Mouse (Mus musculus): ENCODE data around the gene Adh7. TPM values are rescaled to one million over a fixed set of nuclear protein-coding genes. Genes with fewer than 3 reads are reported as not detected.

Adh7 gene
- polyA plus RNA-seq, 1 experiment from 2014 or later, result 0.41 TPM

DNA sequence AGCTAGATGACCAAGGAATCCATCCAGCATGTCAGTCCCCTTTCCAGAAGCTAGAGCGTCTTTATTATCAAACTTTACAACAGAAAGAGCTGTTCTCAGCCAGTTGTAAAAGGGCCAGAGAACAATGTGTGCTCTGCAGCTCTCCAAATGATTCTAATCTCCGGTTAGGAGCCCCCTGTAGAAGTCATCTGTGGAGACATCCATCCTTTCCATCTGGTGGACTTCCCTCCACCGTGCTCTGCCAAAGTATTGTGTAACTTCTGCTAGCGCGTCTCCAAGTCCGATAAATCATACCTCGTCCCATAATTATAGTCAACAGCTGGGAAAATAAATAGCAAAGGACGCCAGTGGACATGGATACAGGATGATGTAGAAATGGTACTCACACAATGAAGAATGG is 31.2 kb downstream of the Adh7 start:
- 86% methylated on average over 8 of the region's 8 CpGs for WGBS
- H3K36me3 ChIP-seq (ENCODE audit: control insufficient read depth, insufficient read depth, low read length), result no peaks in the 10 kb centered on the region
- no peak overlapping the region for H3K27ac ChIP-seq (ENCODE audit: low read length)
- no peak overlapping the region for H3K4me2 ChIP-seq (replicated peaks; ENCODE audit: low read depth, low read length)
- H3K4me1 ChIP-seq (ENCODE audit: control insufficient read depth, insufficient read depth, low read length), result no peaks in the 10 kb centered on the region
- H3K9me3 ChIP-seq (ENCODE audit: control insufficient read depth, low read depth, low read length), result no peaks in the 10 kb centered on the region
- no peak for ATAC-seq (ENCODE audit: insufficient number of reproducible peaks, insufficient read depth, low FRiP score, low read depth)
- no peak overlapping the region for H3K9ac ChIP-seq (replicated peaks; ENCODE audit: low read depth, low read length)
- H3K27me3 ChIP-seq (ENCODE audit: control insufficient read depth, insufficient read depth, low read length), result no peaks in the 10 kb centered on the region
- no peak overlapping the region for H3K4me3 ChIP-seq (ENCODE audit: low read depth, low read length)

DNA sequence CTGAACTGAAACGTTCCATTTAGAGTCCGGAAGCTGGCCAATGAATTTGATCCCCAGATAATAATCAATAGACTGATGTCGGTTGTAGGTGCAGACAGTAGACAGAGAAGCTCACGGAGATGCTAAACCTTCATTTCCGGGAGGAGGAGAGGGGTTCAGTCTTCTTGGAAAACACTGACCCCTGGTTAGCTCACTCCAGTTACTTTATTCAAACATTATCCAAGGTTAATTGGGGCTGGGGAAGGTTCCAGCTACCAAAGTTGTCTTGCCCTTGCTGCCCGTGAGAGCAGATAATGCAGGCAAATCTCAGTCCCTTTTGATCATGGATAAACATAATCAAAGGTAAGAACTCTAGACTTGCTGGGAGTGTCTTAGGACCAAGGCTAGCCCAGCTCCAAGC is 33.6 kb downstream of the Adh7 start:
- Histone ChIP-seq H3K27ac (ENCODE audit: low read length) (no peak overlapping the region), H3K9me3 (ENCODE audit: control insufficient read depth, low read depth, low read length) (no peaks in the 10 kb centered on the region), H3K9ac (replicated peaks; ENCODE audit: low read depth, low read length) (no peak overlapping the region), H3K4me2 (replicated peaks; ENCODE audit: low read depth, low read length) (no peak overlapping the region), H3K4me1 (ENCODE audit: control insufficient read depth, insufficient read depth, low read length) (no peaks in the 10 kb centered on the region), H3K4me3 (ENCODE audit: low read depth, low read length) (no peak overlapping the region), H3K27me3 (ENCODE audit: control insufficient read depth, insufficient read depth, low read length) (no peaks in the 10 kb centered on the region), H3K36me3 (ENCODE audit: control insufficient read depth, insufficient read depth, low read length) (no peaks in the 10 kb centered on the region)
- whole genome bisulfite sequencing, result 82% methylated on average over 6 of the region's 6 CpGs
- ATAC-seq (ENCODE audit: insufficient number of reproducible peaks, insufficient read depth, low FRiP score, low read depth), result no peak

DNA sequence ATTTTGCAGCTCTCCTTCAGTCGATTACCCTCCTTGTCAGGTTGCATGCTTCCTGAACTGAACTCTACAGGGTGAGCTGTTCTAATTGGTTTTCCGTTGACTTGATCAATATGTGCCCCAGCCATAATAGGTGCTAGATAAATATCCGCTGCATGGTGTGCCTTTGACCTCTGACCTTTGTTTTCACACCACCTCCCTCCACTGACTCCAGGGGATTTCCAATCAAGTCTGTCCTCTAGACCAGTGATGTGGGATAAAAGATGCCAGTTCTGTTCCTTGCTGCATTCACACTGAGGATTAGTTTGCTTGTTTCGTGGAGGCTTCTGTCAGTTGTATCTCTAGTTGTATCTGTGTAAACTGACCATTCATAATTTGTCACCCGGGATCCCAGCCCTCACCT is 36.6 kb downstream of the Adh7 start:
- Histone ChIP-seq H3K36me3 (ENCODE audit: control insufficient read depth, insufficient read depth, low read length) (no peaks in the 10 kb centered on the region), H3K4me1 (ENCODE audit: control insufficient read depth, insufficient read depth, low read length) (no peaks in the 10 kb centered on the region), H3K27me3 (ENCODE audit: control insufficient read depth, insufficient read depth, low read length) (no peaks in the 10 kb centered on the region), H3K9me3 (ENCODE audit: control insufficient read depth, low read depth, low read length) (no peaks in the 10 kb centered on the region), H3K4me2 (replicated peaks; ENCODE audit: low read depth, low read length) (no peak overlapping the region), H3K4me3 (ENCODE audit: low read depth, low read length) (no peak overlapping the region), H3K27ac (ENCODE audit: low read length) (no peak overlapping the region), H3K9ac (replicated peaks; ENCODE audit: low read depth, low read length) (no peak overlapping the region)
- no peak for ATAC-seq (ENCODE audit: insufficient number of reproducible peaks, insufficient read depth, low FRiP score, low read depth)
- 63% methylated on average over 5 of the region's 5 CpGs for WGBS

DNA sequence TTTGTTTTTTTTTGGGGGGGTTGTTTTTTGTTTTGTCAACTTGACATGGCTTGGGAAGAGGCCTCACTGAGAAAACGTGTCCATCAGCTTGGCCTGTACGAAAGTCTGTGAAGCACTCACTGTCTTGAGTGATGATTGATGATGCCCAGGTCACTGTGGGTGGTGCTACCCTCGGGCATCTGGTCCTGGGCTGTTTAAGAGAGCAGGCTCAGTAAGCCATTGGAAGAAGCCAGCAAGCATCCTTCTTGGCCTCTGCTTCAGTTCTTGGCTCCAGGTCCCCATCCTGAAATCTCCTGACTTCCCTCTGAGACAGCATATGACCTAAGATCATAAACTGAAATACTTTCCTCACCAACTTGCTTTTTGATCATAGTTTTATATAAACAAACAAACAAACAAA is 37.8 kb downstream of the Adh7 start:
- Histone ChIP-seq H3K27ac (ENCODE audit: low read length) (no peak overlapping the region), H3K4me2 (replicated peaks; ENCODE audit: low read depth, low read length) (no peak overlapping the region), H3K9me3 (ENCODE audit: control insufficient read depth, low read depth, low read length) (no peaks in the 10 kb centered on the region), H3K9ac (replicated peaks; ENCODE audit: low read depth, low read length) (no peak overlapping the region), H3K27me3 (ENCODE audit: control insufficient read depth, insufficient read depth, low read length) (no peaks in the 10 kb centered on the region), H3K4me3 (ENCODE audit: low read depth, low read length) (no peak overlapping the region), H3K36me3 (ENCODE audit: control insufficient read depth, insufficient read depth, low read length) (no peaks in the 10 kb centered on the region), H3K4me1 (ENCODE audit: control insufficient read depth, insufficient read depth, low read length) (no peaks in the 10 kb centered on the region)
- no peak for ATAC-seq (ENCODE audit: insufficient number of reproducible peaks, insufficient read depth, low FRiP score, low read depth)
- WGBS, result 36% methylated on average over 3 of the region's 3 CpGs

DNA sequence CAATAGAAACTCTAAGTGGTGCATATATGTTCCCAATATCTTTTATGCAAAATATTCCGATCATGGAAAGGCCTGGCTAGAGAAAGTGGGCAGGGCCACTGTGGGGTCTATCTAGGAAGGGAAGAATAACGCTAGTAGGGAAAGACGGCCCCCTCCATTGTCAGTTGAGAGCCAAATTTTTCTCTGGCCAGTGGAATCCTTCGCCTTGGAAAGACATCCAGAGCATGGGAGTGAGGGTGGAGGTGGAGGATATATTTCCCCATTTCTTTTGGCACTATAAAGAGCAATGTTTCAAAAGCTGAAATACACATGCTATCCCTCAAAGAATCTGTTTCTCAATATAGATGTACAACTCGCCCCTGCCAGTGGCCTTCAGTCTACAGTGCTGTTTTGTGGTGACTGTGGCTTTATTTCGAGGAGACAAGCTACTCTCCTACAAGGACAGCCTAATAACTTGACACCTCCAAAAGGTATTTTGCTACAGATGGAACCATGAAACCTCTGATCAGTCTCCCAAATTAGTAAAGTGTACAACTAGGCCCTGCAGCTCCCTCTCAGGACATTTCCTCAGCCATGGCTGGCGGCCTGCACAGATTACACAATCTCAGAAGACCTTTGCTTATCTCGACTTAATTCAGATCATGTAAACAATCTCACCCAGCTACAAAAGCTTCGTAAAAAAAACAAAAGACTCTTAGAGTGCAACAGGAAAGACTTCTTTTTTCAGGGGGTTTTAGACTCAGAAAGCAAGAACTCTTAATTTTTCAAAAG is 38.4 kb downstream of the Adh7 start:
- Histone ChIP-seq H3K27ac (ENCODE audit: low read length) (no peak overlapping the region), H3K9ac (replicated peaks; ENCODE audit: low read depth, low read length) (no peak overlapping the region), H3K4me1 (ENCODE audit: control insufficient read depth, insufficient read depth, low read length) (no peaks in the 10 kb centered on the region), H3K9me3 (ENCODE audit: control insufficient read depth, low read depth, low read length) (no peaks in the 10 kb centered on the region), H3K27me3 (ENCODE audit: control insufficient read depth, insufficient read depth, low read length) (no peaks in the 10 kb centered on the region), H3K4me3 (ENCODE audit: low read depth, low read length) (no peak overlapping the region), H3K36me3 (ENCODE audit: control insufficient read depth, insufficient read depth, low read length) (no peaks in the 10 kb centered on the region), H3K4me2 (replicated peaks; ENCODE audit: low read depth, low read length) (no peak overlapping the region)
- ATAC-seq (ENCODE audit: insufficient number of reproducible peaks, insufficient read depth, low FRiP score, low read depth), result no peak
- 59% methylated on average over 9 of the region's 9 CpGs for WGBS

DNA sequence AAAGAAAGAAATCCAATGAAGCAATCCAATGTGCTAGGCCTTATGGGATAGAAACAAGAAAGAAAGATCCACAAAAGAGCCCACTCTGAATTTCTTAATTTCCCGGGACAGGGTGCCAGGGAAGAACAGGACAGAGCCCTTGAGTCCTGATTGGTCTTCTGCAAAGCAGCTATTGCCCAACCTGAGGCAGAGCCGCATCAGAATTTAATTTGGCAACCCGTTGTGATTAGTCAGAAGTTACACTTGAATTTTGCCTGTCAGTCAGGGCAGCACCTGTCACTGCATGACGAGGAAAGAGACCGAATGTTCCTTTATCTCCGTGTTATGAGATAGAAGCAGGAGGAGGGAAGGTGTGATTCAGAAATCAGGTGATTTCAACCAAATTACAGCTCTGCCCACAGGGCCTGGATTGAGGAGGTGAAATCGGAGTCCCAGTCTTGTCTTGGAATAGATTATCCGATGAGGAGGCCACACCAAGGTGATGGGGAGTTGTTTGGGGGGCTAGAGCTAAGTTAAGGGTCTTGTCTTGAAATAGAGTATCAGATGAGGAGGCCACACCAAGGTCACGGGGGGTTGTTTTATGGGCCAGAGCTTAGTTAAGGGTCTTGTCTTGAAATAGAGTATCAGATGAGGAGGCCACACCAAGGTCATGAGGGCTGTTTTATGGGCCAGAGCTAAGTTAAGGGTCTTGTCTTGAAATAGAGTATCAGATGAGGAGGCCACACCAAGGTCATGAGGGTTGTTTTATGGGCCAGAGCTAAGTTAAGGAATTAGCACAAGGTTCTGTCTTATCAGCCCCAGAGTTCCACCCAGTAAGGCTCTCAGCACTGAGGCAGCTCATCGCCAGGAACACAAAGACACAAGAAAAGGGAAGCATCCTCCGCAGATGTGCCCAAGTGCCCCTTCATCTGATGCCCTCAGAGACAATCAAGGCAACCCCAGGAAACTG is 43.4 kb downstream of the Adh7 start, which contains the start of gene Adh1:
Adh1 (plus strand) TSS at position 271 of the 949 bp plus-strand sequence.
- 92% methylated on average over 11 of the region's 11 CpGs for WGBS
- Histone ChIP-seq H3K36me3 (ENCODE audit: control insufficient read depth, insufficient read depth, low read length) (no peaks in the 10 kb centered on the region), H3K27ac (ENCODE audit: low read length) (no peak within 1 kb of the TSS), H3K9ac (replicated peaks; ENCODE audit: low read depth, low read length) (no peak within 1 kb of the TSS), H3K27me3 (ENCODE audit: control insufficient read depth, insufficient read depth, low read length) (no peaks in the 10 kb centered on the region), H3K4me1 (ENCODE audit: control insufficient read depth, insufficient read depth, low read length) (0 out of 2 replicates have a peak, but pooled peaks cover 3% of the 10 kb centered on the region), H3K9me3 (ENCODE audit: control insufficient read depth, low read depth, low read length) (no peaks in the 10 kb centered on the region), H3K4me3 (ENCODE audit: low read depth, low read length) (no peak within 1 kb of the TSS), H3K4me2 (replicated peaks; ENCODE audit: low read depth, low read length) (no peak within 1 kb of the TSS)
- ATAC-seq (ENCODE audit: insufficient number of reproducible peaks, insufficient read depth, low FRiP score, low read depth), result no peak

DNA sequence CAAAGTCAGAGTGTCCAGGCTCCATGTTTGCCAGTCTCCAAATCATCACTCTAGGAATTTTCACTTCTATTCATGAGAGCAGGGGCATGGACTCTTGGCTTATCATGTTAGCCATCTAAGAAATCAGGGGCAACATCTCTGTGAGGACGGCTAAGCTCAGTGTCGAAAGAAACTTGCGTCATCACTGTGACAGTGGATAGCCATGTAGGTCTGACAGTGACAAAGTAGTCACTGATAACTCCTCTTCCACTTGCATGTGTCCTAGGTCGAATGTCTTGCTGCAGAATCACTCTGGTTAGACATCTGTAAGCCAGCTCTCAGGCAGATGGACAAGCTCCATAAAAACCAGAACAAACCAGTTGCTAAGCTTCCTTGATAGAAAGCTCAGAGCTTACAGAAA is 45.0 kb downstream of the Adh7 start:
- no peaks in the 10 kb centered on the region for H3K27me3 ChIP-seq (ENCODE audit: control insufficient read depth, insufficient read depth, low read length)
- no peak overlapping the region for H3K9ac ChIP-seq (replicated peaks; ENCODE audit: low read depth, low read length)
- H3K4me3 ChIP-seq (ENCODE audit: low read depth, low read length), result no peak overlapping the region
- no peak overlapping the region for H3K4me2 ChIP-seq (replicated peaks; ENCODE audit: low read depth, low read length)
- 29% methylated on average over 4 of the region's 4 CpGs for WGBS
- H3K9me3 ChIP-seq (ENCODE audit: control insufficient read depth, low read depth, low read length), result no peaks in the 10 kb centered on the region
- H3K36me3 ChIP-seq (ENCODE audit: control insufficient read depth, insufficient read depth, low read length), result no peaks in the 10 kb centered on the region
- no peak for ATAC-seq (ENCODE audit: insufficient number of reproducible peaks, insufficient read depth, low FRiP score, low read depth)
- H3K4me1 ChIP-seq (ENCODE audit: control insufficient read depth, insufficient read depth, low read length), result 0 out of 2 replicates have a peak, but pooled peaks cover 3% of the 10 kb centered on the region
- H3K27ac ChIP-seq (ENCODE audit: low read length), result no peak overlapping the region

DNA sequence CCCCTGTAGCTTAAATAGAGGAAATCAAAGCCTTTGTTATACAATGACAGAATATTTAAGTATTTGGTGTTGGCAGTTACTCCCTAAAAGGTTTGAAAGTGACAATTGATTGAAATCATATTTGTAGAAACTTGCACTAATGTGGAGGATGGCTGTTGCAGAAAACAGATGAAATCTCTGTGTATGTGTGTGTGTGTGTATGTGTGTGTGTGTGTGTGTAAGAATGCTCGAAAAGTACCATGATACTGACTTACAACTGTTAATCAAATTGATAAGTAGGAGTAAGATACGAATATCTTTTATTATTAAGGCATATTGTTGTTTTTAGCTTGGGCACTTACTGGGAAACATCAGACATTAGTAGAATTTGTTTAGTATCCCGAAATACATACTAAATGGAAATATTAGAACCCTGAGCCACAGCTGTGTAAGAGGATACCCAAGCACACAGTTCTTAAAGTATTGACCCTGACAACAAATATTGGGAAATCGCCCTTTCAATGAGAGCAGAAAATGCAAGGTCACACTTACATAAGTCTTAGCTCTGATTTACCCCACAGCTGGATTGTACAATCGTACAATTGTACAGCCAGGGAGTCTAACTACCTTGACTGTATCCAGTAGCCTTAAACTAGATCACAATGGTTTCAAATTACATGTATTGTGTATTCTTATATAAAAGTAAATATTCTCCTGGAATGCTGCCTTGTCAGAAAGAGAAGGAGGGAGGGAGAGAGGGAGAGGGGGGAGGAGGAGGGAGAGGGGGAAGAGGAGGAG is 45.8 kb downstream of the Adh7 start:
- Histone ChIP-seq H3K9me3 (ENCODE audit: control insufficient read depth, low read depth, low read length) (no peaks in the 10 kb centered on the region), H3K4me3 (ENCODE audit: low read depth, low read length) (no peak overlapping the region), H3K27me3 (ENCODE audit: control insufficient read depth, insufficient read depth, low read length) (no peaks in the 10 kb centered on the region), H3K36me3 (ENCODE audit: control insufficient read depth, insufficient read depth, low read length) (no peaks in the 10 kb centered on the region), H3K4me2 (replicated peaks; ENCODE audit: low read depth, low read length) (no peak overlapping the region), H3K9ac (replicated peaks; ENCODE audit: low read depth, low read length) (no peak overlapping the region), H3K4me1 (ENCODE audit: control insufficient read depth, insufficient read depth, low read length) (0 out of 2 replicates have a peak, but pooled peaks cover 3% of the 10 kb centered on the region), H3K27ac (ENCODE audit: low read length) (no peak overlapping the region)
- ATAC-seq (ENCODE audit: insufficient number of reproducible peaks, insufficient read depth, low FRiP score, low read depth), result peak; percentile 37; the same call in 1 of the 2 replicates
- WGBS, result 61% methylated on average over 5 of the region's 5 CpGs
